Comparison of ENCODE assay signal across 11 mouse cellular contexts in genomic region chr4:125492122-125492505, GRCm38 (mm10). TPM values are rescaled to one million over a fixed set of nuclear protein-coding genes. Genes with fewer than 3 reads are reported as not detected.
A peak's percentile ranks its signal among the peaks of the same experiment; 100 is the strongest.
DNase-seq lines count a peak whose midpoint lies in the region; ATAC-seq and TF ChIP-seq lines count a peak whose summit lies in the region.
"Had no signal": no experiment of that assay in that cellular context is flagged by ENCODE, and none has a peak within 500 bp of the region (broad histone marks: within the 10 kb centered on the region; RNA-seq: fewer than 3 reads in every experiment).

No protein-coding gene starts in this region.

- no peaks in the 10 kb centered on the region for H3K9me3 ChIP-seq in limb, embryonic 12.5 days
- H3K9me3 ChIP-seq in limb, embryonic 10.5 days (replicated peaks): no peaks in the 10 kb centered on the region
- H3K9me3 ChIP-seq in forebrain, embryonic 14.5 days (replicated peaks; ENCODE audit: control insufficient read depth, low read length): no peaks in the 10 kb centered on the region
- no peaks in the 10 kb centered on the region for H3K9me3 ChIP-seq in limb, embryonic 14.5 days (ENCODE audit: control insufficient read depth, low read length)
- no peaks in the 10 kb centered on the region for H3K9me3 ChIP-seq in stomach, embryonic 15.5 days
- H3K9me3 ChIP-seq: lung, embryonic 15.5 days had no signal

- no peak for TF ChIP-seq POLR2A in limb, embryonic 14.5 days (IDR thresholded peaks at IDR 0.05; ENCODE audit: borderline replicate concordance, extremely low read depth, insufficient read depth, insufficient read length)

- no peak for ATAC-seq in limb, embryonic 12.5 days (ENCODE audit: insufficient number of reproducible peaks, insufficient read depth, low FRiP score, low TSS enrichment, low read depth)
- no peak for ATAC-seq in forebrain, embryonic 14.5 days
- no peak for ATAC-seq in limb, embryonic 14.5 days (ENCODE audit: low FRiP score, low read depth)
- no peak for ATAC-seq in stomach, embryonic 15.5 days (ENCODE audit: insufficient read depth, low FRiP score, low read depth)

- H3K27ac ChIP-seq in limb, embryonic 12.5 days: no peak overlapping the region
- H3K27ac ChIP-seq in limb, embryonic 10.5 days: no peak overlapping the region
- peak overlapping the region; percentile 94; the same call in 1 of the 2 replicates for H3K27ac ChIP-seq in forebrain, embryonic 14.5 days (ENCODE audit: low read depth, low read length)
- no peak overlapping the region for H3K27ac ChIP-seq in limb, embryonic 14.5 days (replicated peaks; ENCODE audit: low read depth, low read length)
- no peak overlapping the region for H3K27ac ChIP-seq in stomach, embryonic 15.5 days
- H3K27ac ChIP-seq: lung, embryonic 15.5 days had no signal

- H3K4me3 ChIP-seq in limb, embryonic 12.5 days (replicated peaks): no peak overlapping the region; the same call in 1 of the 2 replicates
- H3K4me3 ChIP-seq in limb, embryonic 10.5 days: no peak overlapping the region
- H3K4me3 ChIP-seq in forebrain, embryonic 14.5 days (ENCODE audit: low read depth, low read length): peak overlapping the region; percentile 50
- peak overlapping the region; percentile 34; the same call in 1 of the 2 replicates for H3K4me3 ChIP-seq in limb, embryonic 14.5 days (replicated peaks; ENCODE audit: low read length)
- peak overlapping the region; percentile 36 for H3K4me3 ChIP-seq in stomach, embryonic 15.5 days (replicated peaks)
- H3K4me3 ChIP-seq: lung, embryonic 15.5 days had no signal

- peaks cover 100% of the 10 kb centered on the region for H3K27me3 ChIP-seq in limb, embryonic 12.5 days
- H3K27me3 ChIP-seq in limb, embryonic 10.5 days (ENCODE audit: low read depth, poor library complexity, severe bottlenecking): peaks cover 100% of the 10 kb centered on the region
- H3K27me3 ChIP-seq in forebrain, embryonic 14.5 days (replicated peaks; ENCODE audit: control insufficient read depth, insufficient read depth, low read length): peaks cover 85% of the 10 kb centered on the region
- peaks cover 99% of the 10 kb centered on the region for H3K27me3 ChIP-seq in limb, embryonic 14.5 days (ENCODE audit: control insufficient read depth, insufficient read depth, low read length)
- peaks cover 95% of the 10 kb centered on the region for H3K27me3 ChIP-seq in stomach, embryonic 15.5 days (replicated peaks)

- peaks cover 24% of the 10 kb centered on the region for H3K4me1 ChIP-seq in limb, embryonic 12.5 days (replicated peaks)
- H3K4me1 ChIP-seq in limb, embryonic 10.5 days: peaks cover 34% of the 10 kb centered on the region
- peaks cover 24% of the 10 kb centered on the region for H3K4me1 ChIP-seq in forebrain, embryonic 14.5 days (ENCODE audit: control insufficient read depth, insufficient read depth, low read length)
- H3K4me1 ChIP-seq in limb, embryonic 14.5 days (ENCODE audit: control insufficient read depth, insufficient read depth, low read length): no peaks in the 10 kb centered on the region
- peaks cover 14% of the 10 kb centered on the region for H3K4me1 ChIP-seq in stomach, embryonic 15.5 days
- H3K4me1 ChIP-seq: lung, embryonic 15.5 days had no signal

- H3K4me2 ChIP-seq in limb, embryonic 12.5 days: peak overlapping the region; percentile 59; the same call in 1 of the 2 replicates
- H3K4me2 ChIP-seq in forebrain, embryonic 14.5 days (ENCODE audit: low read length): peak overlapping the region; percentile 61
- no peak overlapping the region for H3K4me2 ChIP-seq in limb, embryonic 14.5 days (replicated peaks; ENCODE audit: low read depth, low read length, severe bottlenecking)
- H3K4me2 ChIP-seq in stomach, embryonic 15.5 days: no peak overlapping the region; the same call in 1 of the 2 replicates
- H3K4me2 ChIP-seq: lung, embryonic 15.5 days had no signal

- no peak overlapping the region for H3K9ac ChIP-seq in limb, embryonic 12.5 days (replicated peaks)
- H3K9ac ChIP-seq in forebrain, embryonic 14.5 days (ENCODE audit: low read length): peak overlapping the region; percentile 77
- H3K9ac ChIP-seq in limb, embryonic 14.5 days (ENCODE audit: low read depth, low read length, severe bottlenecking): no peak overlapping the region
- no peak overlapping the region for H3K9ac ChIP-seq in stomach, embryonic 15.5 days
- H3K9ac ChIP-seq: lung, embryonic 15.5 days had no signal

- H3K36me3 ChIP-seq in limb, embryonic 12.5 days: no peaks in the 10 kb centered on the region
- no peaks in the 10 kb centered on the region for H3K36me3 ChIP-seq in limb, embryonic 10.5 days
- no peaks in the 10 kb centered on the region for H3K36me3 ChIP-seq in forebrain, embryonic 14.5 days (ENCODE audit: control insufficient read depth, insufficient read depth, low read length)
- no peaks in the 10 kb centered on the region for H3K36me3 ChIP-seq in limb, embryonic 14.5 days (ENCODE audit: control insufficient read depth, insufficient read depth, low read length)
- H3K36me3 ChIP-seq in stomach, embryonic 15.5 days: no peaks in the 10 kb centered on the region
- H3K36me3 ChIP-seq: lung, embryonic 15.5 days had no signal

- DNase-seq in limb, embryonic 10.5 days (ENCODE audit: low spot score): no peak
- no peak for DNase-seq in forebrain, embryonic 14.5 days (ENCODE audit: low spot score)
- DNase-seq in limb, embryonic 14.5 days (ENCODE audit: low spot score): no peak
- DNase-seq in right cerebral cortex, postnatal 14 days: no peak
- DNase-seq in spleen, adult 18-20 months: no peak
- no peak for DNase-seq in cerebellum, adult 8-10 months
- DNase-seq: gastrocnemius, postnatal 14 days; kidney, adult 9 months had no signal

- WGBS in limb, embryonic 12.5 days: 12% methylated on average over 9 of the region's 9 CpGs
- 15% methylated on average over 9 of the region's 9 CpGs for WGBS in limb, embryonic 10.5 days
- 13% methylated on average over 9 of the region's 9 CpGs for WGBS in forebrain, embryonic 14.5 days
- WGBS in limb, embryonic 14.5 days: 13% methylated on average over 9 of the region's 9 CpGs
- 19% methylated on average over 9 of the region's 9 CpGs for WGBS in stomach, embryonic 15.5 days

RNA-seq across cellular contexts. Expression of gene Grik3, which starts 1.6 kb away (rescaled TPM):
- polyA plus RNA-seq in limb, embryonic 12.5 days (2016; fragmentation: Nextera tagmentation; extraction: Ambion mirVana): 0.06 TPM in 1 of 2 replicates, not detected in the other
- 0.01 TPM in 1 of 2 replicates, not detected in the other for polyA plus RNA-seq in limb, embryonic 10.5 days (2016; fragmentation: Nextera tagmentation; extraction: Ambion mirVana)
- 4.3 and 5.7 TPM in 2 replicates for polyA plus RNA-seq in forebrain, embryonic 14.5 days (2014; fragmentation: Nextera tagmentation; extraction: Ambion mirVana)
- polyA plus RNA-seq in limb, embryonic 14.5 days (2012; rRNA removed): 1.9 and 2.0 TPM in 2 replicates
- polyA plus RNA-seq in limb, embryonic 14.5 days (2014; fragmentation: Nextera tagmentation; extraction: Ambion mirVana): 0.53 and 0.61 TPM in 2 replicates
- polyA plus RNA-seq in stomach, embryonic 15.5 days (2015; fragmentation: Nextera tagmentation; extraction: Ambion mirVana): 0.51 and 0.55 TPM in 2 replicates
- polyA plus RNA-seq: lung, embryonic 15.5 days had no signal

Comparison
In these comparisons a context has a peak if more than half of its experiments do, and no peak if none do; other contexts are left out.
1. H3K4me2 ChIP-seq: peak in limb, embryonic 12.5 days (single experiment) and forebrain, embryonic 14.5 days (single experiment); none in limb, embryonic 14.5 days (single experiment) and stomach, embryonic 15.5 days (single experiment).
2. H3K4me3 ChIP-seq: peak in forebrain, embryonic 14.5 days (single experiment), limb, embryonic 14.5 days (single experiment) and stomach, embryonic 15.5 days (single experiment); none in limb, embryonic 12.5 days (single experiment) and limb, embryonic 10.5 days (single experiment).